Mouse (Mus musculus) thymus, adult 2 months (tissue): Measurements from ENCODE around the gene Ppp1r21. TPM values are rescaled to one million over a fixed set of nuclear protein-coding genes. Genes with fewer than 3 reads are reported as not detected.

Experiments
- DNase-seq: peaks from one replicate; pipeline ENCODE4 v3.0.0; 2021
- H3K27ac ChIP-seq: fragments of 200-500 bp; 2 replicates; pipeline ENCODE4 v1.5.1; 2012; ENCODE audit warnings: low read length, control low read depth; ENCODE audit not compliant: control insufficient read depth, insufficient read depth
- H3K27me3 ChIP-seq: fragments of 200-500 bp; 2 replicates; pipeline ENCODE4 v1.6.1; 2012; ENCODE audit warnings: mild to moderate bottlenecking, low read length, moderate library complexity, mixed read lengths; ENCODE audit not compliant: control insufficient read depth, insufficient read depth
- H3K36me3 ChIP-seq: fragments of 200-500 bp; 2 replicates; pipeline ENCODE4 v1.6.1; 2012; ENCODE audit warnings: mild to moderate bottlenecking, low read length, moderate library complexity; ENCODE audit not compliant: control insufficient read depth, insufficient read depth
- H3K4me1 ChIP-seq: fragments of 200-500 bp; replicated peaks from 2 replicates; pipeline ENCODE4 v1.6.1; 2012; ENCODE audit warnings: low read length; ENCODE audit not compliant: control insufficient read depth, insufficient read depth
- H3K4me3 ChIP-seq: fragments of 200-500 bp; 2 replicates; pipeline ENCODE4 v1.5.1; 2012; ENCODE audit warnings: mild to moderate bottlenecking, low read length, control low read depth, moderate library complexity; ENCODE audit not compliant: control insufficient read depth, insufficient read depth
- CTCF ChIP-seq: fragments of 200-500 bp; IDR thresholded peaks from 2 replicates; pipeline ENCODE4 v1.5.1; 2012; ENCODE audit warnings: mild to moderate bottlenecking, control low read depth, low read length, moderate library complexity, borderline replicate concordance; ENCODE audit not compliant: control insufficient read depth, poor library complexity, insufficient read depth; ENCODE audit errors: extremely low read depth
- POLR2A ChIP-seq: fragments of 200-500 bp; IDR thresholded peaks from 2 replicates; pipeline ENCODE4 v1.6.1; 2012; ENCODE audit warnings: mild to moderate bottlenecking, low read length, control low read depth, moderate library complexity; ENCODE audit not compliant: control insufficient read depth, poor library complexity, insufficient read depth; ENCODE audit errors: extremely low read depth
- WGBS: fragments of 180-500 bp; shearing (Covaris S2); methylation state at CpG from one replicate; pipeline ENCODE4 v1.1.7; 2018; 5-methylcytosine and 5-hydroxymethylcytosine counted together
- polyA plus RNA-seq: library from polyadenylated mRNA; depleted of rRNA; stranded (reverse); fragments of >200 nt; gene quantifications from 2 replicates; pipeline ENCODE4 v1.2.3, GENCODE M21; 2012

Ppp1r21 gene
- polyA plus RNA-seq, 1 experiment, result 40.9 TPM

GRCm38 (mm10) chr17:88614234-88614633 is 84.3 kb downstream of the Ppp1r21 start:
- 82% methylated on average over 3 of the region's 3 CpGs for WGBS
- no peak for TF ChIP-seq CTCF
- H3K27me3 ChIP-seq, result no peaks in the 10 kb centered on the region
- no peaks in the 10 kb centered on the region for H3K4me1 ChIP-seq
- no peaks in the 10 kb centered on the region for H3K36me3 ChIP-seq
- no peak overlapping the region for H3K27ac ChIP-seq
- no peak for DNase-seq
- no peak overlapping the region for H3K4me3 ChIP-seq

DNA sequence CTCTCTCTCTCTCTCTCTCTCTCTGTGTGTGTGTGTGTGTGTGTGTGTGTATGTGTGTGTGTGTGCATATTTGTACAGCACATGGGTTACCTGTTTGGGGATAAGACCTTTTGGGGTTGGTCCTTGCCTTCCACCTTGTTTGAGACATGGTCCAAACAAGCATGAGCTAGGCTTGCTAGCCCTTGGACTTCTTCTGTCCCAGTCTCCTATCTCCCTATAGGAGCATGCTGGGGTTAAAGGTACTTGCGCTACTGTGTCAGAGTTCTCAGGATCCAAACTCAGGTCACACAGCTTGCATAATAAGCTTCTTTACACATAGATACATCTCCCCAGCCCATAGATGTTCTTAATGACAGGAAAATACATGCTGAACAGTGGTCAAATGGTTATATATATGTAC is 84.8 kb downstream of the Ppp1r21 start:
- Histone ChIP-seq H3K4me3 (no peak overlapping the region), H3K4me1 (no peaks in the 10 kb centered on the region), H3K36me3 (no peaks in the 10 kb centered on the region), H3K27me3 (no peaks in the 10 kb centered on the region), H3K27ac (no peak overlapping the region)
- 100% methylated on average over 1 of the region's 1 CpGs for WGBS
- TF ChIP-seq POLR2A (no peak), CTCF (no peak)
- no peak for DNase-seq

GRCm38 (mm10) chr17:88615492-88616155 is 85.7 kb downstream of the Ppp1r21 start:
- 97% methylated on average over 1 of the region's 1 CpGs for WGBS
- no peak overlapping the region for H3K27ac ChIP-seq
- H3K27me3 ChIP-seq, result no peaks in the 10 kb centered on the region
- H3K36me3 ChIP-seq, result no peaks in the 10 kb centered on the region
- H3K4me1 ChIP-seq, result no peaks in the 10 kb centered on the region; the same call in 1 of the 2 replicates
- TF ChIP-seq CTCF (no peak), POLR2A (no peak)
- DNase-seq, result no peak
- H3K4me3 ChIP-seq, result no peak overlapping the region

DNA sequence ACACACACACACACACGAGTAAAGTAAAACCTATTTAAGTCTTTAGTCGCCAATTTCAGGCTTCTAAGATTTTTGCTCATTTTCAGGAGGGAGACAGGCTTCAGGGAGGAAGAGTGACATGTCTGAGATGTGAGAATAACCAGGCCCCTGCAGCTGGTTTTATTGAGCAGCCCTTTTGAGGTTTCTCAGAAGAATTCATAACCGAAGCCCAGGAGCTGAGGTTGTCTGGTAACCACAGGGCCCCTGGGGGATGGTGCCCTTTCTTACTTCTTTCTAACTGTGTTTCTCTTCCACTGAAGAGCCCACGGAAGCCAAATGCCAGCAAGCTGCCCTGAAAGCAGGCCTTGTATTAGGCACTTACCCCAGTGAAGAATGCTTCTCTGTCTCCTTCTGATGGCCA is 91.0 kb downstream of the Ppp1r21 start:
- Histone ChIP-seq H3K27ac (peak overlapping the region; percentile 58), H3K4me1 (peaks cover 14% of the 10 kb centered on the region)

DNA sequence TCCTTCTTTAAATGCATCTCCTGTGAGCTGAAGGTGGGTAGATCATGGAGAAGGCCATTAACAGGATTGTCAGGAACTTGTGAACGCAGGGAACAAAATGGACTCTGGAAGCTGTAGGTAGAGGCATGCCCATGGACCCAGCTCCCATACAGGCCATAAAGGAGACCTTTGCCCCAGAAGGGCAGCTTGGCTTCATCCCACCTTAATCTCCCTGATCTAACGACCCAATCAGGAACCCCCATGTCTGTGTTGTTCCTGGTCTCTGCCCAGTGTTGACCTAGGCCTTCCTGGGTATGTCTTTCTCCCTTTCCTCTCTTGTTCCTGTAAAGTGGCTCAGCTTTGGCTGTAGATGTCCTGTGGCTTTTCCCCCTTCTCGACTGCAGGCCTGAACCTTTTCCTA is 91.5 kb downstream of the Ppp1r21 start:
- TF ChIP-seq POLR2A (no peak), CTCF (no peak)
- no peaks in the 10 kb centered on the region for H3K36me3 ChIP-seq
- H3K27ac ChIP-seq, result peak overlapping the region; percentile 58
- H3K27me3 ChIP-seq, result no peaks in the 10 kb centered on the region
- 85% methylated on average over 3 of the region's 3 CpGs for WGBS
- DNase-seq, result no peak
- H3K4me3 ChIP-seq, result no peak overlapping the region
- H3K4me1 ChIP-seq, result peaks cover 14% of the 10 kb centered on the region

More for the DNA sequence above, 91.0 kb downstream of the Ppp1r21 start:
- no peak for DNase-seq
- 12% methylated on average over 4 of the region's 4 CpGs for WGBS
- no peaks in the 10 kb centered on the region for H3K36me3 ChIP-seq
- H3K4me3 ChIP-seq, result no peak overlapping the region
- no peak for TF ChIP-seq POLR2A
- TF ChIP-seq CTCF, result no peak
- no peaks in the 10 kb centered on the region for H3K27me3 ChIP-seq

DNA sequence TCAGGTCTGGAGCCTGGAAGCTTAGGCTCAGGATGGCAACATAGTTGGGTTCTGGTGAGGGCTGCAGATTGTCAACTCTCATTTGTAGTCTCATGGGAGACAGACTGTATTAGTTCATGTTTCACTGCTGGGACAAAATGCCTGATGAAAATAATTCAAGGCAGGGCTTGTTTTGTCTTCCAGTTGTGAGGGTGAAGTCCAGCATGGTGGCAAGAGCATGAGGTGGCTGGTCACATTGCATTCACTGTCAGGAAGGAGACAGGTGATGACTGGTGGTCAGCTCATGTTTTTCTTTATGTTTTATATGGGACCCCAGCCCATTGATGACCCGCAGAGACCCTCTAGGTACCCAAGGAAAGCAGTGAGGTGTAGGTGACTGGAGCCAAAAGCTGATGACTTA is 92.8 kb downstream of the Ppp1r21 start:
- Histone ChIP-seq H3K4me3 (no peak overlapping the region), H3K36me3 (no peaks in the 10 kb centered on the region), H3K4me1 (peaks cover 14% of the 10 kb centered on the region), H3K27ac (no peak overlapping the region), H3K27me3 (no peaks in the 10 kb centered on the region)
- TF ChIP-seq CTCF, result no peak
- no peak for TF ChIP-seq POLR2A
- no peak for DNase-seq
- 100% methylated on average over 1 of the region's 1 CpGs for WGBS

GRCm38 (mm10) chr17:88624386-88624785 is 94.5 kb downstream of the Ppp1r21 start:
- Histone ChIP-seq H3K4me1 (peaks cover 14% of the 10 kb centered on the region), H3K4me3 (no peak overlapping the region), H3K27me3 (no peaks in the 10 kb centered on the region), H3K36me3 (no peaks in the 10 kb centered on the region), H3K27ac (no peak overlapping the region)
- WGBS, result 93% methylated on average over 4 of the region's 4 CpGs
- no peak for DNase-seq
- TF ChIP-seq CTCF (no peak), POLR2A (no peak)
